Mouse (Mus musculus) liver, embryonic 14.5 days (tissue): Measurements from ENCODE around the gene Tmem14c.

Experiments used
- CTCF ChIP-seq: IDR thresholded peaks from 2 replicates; pipeline ENCODE4 v1.5.1; 2016; ENCODE audit warnings: antibody characterized with exemption, low read depth, control low read depth
- EP300 ChIP-seq: IDR thresholded peaks from 2 replicates; pipeline ENCODE4 v1.6.1; 2016; ENCODE audit warnings: antibody characterized with exemption, low read depth

DNA sequence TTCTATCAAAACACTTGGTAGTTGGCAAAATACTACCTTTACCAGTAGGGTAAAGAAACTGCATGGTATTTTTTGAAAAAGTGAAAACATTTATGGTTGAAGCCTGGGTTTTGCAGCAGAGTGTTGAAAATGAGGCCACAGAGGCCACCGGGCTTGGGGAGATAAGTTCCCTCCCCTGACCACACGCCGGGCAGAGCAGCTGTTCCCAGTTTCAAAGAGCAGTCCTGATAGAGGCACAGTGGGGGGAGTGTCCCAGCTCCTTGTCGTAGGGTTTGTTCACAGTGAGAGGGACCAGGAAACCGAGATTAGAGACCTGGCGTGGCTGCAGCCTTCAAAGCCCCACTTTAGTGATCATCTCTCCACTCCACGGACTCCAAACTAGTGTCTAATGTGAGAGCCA lies 4.4 kb downstream of the Tmem14c start:
- TF ChIP-seq CTCF: no peak
- peak; percentile 49; the same call in 1 of the 2 replicates for TF ChIP-seq EP300
